Mouse (Mus musculus): Measurements from ENCODE around the gene Clba1. TPM values are rescaled to one million over a fixed set of nuclear protein-coding genes. Genes with fewer than 3 reads are reported as not detected.
"Not testable (repeated sequence)": the region's sequence is repeated elsewhere in the genome, so short reads cannot be mapped to it uniquely, and the experiment has no call there.

Clba1 gene
- polyA plus RNA-seq, 1 experiment from 2014 or later: 7.6 TPM

DNA sequence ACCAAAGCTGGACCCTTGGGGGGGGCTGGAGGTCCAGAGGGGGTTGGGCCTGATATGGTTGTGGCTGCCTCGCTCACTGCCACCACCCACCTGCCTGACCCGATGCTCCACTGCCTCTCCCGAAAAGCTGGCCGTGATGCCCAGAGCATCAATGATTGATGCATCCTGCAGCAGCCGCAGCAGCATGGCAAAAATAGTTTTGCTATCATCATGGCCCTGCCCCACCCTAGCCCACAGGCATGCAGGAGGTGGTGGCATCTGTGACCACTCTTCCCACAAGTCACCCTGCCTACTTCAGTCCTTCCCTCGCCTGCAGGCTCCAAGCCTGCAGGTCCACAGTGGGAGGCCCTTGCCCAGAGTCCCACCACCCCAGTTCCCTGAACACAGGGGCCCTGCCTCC, 2.7 kb upstream of the Clba1 start:
- no peak for ATAC-seq (ENCODE audit: extremely low read depth, insufficient number of reproducible peaks, low FRiP score, low TSS enrichment)
- Histone ChIP-seq H3K9me3 (no peaks in the 10 kb centered on the region), H3K27me3 (replicated peaks) (peaks cover 67% of the 10 kb centered on the region), H3K36me3 (no peaks in the 10 kb centered on the region), H3K9ac (no peak overlapping the region), H3K4me1 (peaks cover 48% of the 10 kb centered on the region), H3K27ac (replicated peaks) (no peak overlapping the region), H3K4me3 (no peak overlapping the region), H3K4me2 (no peak overlapping the region)
- WGBS: 48% methylated on average over 6 of the region's 6 CpGs

DNA sequence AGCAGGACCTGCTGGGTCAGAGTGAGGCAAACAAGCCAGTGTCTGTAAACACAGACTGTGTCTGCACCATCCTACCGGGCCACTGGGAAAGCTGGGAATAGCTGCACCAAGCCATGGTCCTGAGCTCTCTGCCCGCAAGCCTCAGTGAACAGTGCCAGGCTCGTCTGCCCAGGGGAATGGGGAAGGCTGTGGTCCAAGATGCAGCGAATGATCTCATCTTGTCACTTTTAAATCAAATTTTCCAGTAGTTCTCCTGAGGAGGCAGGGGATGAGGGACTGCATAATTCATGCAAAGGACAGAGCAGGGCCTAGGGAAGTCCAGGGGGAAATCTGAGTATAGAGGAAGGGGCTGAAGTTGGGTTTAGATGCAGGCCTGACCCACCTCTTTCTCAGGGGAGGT, 941 bp upstream of the Clba1 start:
- WGBS: 79% methylated on average over 4 of the region's 4 CpGs
- H3K36me3 ChIP-seq: 0 out of 2 replicates have a peak, but pooled peaks cover 1% of the 10 kb centered on the region
- H3K4me1 ChIP-seq: peaks cover 53% of the 10 kb centered on the region
- no peak overlapping the region for H3K4me3 ChIP-seq
- no peak for ATAC-seq (ENCODE audit: extremely low read depth, insufficient number of reproducible peaks, low FRiP score, low TSS enrichment)
- peaks cover 51% of the 10 kb centered on the region for H3K27me3 ChIP-seq (replicated peaks)
- H3K27ac ChIP-seq (replicated peaks): no peak overlapping the region
- no peaks in the 10 kb centered on the region for H3K9me3 ChIP-seq
- H3K9ac ChIP-seq: no peak overlapping the region
- no peak overlapping the region for H3K4me2 ChIP-seq

- Histone ChIP-seq H3K4me3 (peak overlapping the region; percentile 65), H3K4me1 (peaks cover 54% of the 10 kb centered on the region), H3K4me2 (peak overlapping the region; percentile 86), H3K27ac (replicated peaks) (0 out of 2 replicates have a peak overlapping the region, but pooled peaks have one; percentile 32), H3K27me3 (replicated peaks) (peaks cover 47% of the 10 kb centered on the region), H3K9ac (peak overlapping the region; percentile 69), H3K9me3 (no peaks in the 10 kb centered on the region), H3K36me3 (peaks cover 3% of the 10 kb centered on the region; the same call in 1 of the 2 replicates)
- no peak for ATAC-seq (ENCODE audit: extremely low read depth, insufficient number of reproducible peaks, low FRiP score, low TSS enrichment)
- 72% methylated on average over 5 of the region's 5 CpGs for WGBS
Observed at GRCm38 (mm10) chr12:112808212-112808586, 538 bp upstream of the Clba1 start.

DNA sequence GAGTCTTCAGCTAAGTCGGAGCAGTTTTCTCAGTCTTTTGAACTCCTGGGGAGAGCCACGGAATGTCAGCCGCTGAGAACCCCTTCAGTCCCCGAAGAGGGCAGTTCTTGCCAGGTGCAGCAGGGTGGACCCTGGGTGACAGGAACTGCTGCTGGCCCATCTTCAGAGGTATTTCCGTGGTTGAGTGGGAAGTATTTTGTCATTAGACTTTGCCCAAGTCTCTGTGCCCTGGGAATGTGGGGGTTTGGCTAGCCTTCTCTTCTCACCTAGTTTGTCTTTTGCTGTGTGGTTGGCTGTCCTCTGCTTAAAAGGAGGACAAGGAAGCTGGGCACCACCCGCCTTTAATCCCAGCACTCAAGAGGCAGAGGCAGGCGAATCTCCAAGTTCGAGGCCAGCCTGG, 904 bp downstream of the Clba1 start:
- Histone ChIP-seq H3K9ac (peak overlapping the region; percentile 80), H3K4me2 (peak overlapping the region; percentile 86), H3K4me1 (peaks cover 43% of the 10 kb centered on the region), H3K27ac (replicated peaks) (peak overlapping the region; percentile 40), H3K36me3 (peaks cover 18% of the 10 kb centered on the region), H3K4me3 (peak overlapping the region; percentile 65), H3K27me3 (replicated peaks) (peaks cover 34% of the 10 kb centered on the region), H3K9me3 (no peaks in the 10 kb centered on the region)
- no peak for ATAC-seq (ENCODE audit: extremely low read depth, insufficient number of reproducible peaks, low FRiP score, low TSS enrichment)
- 18% methylated on average over 8 of the region's 8 CpGs for WGBS

DNA sequence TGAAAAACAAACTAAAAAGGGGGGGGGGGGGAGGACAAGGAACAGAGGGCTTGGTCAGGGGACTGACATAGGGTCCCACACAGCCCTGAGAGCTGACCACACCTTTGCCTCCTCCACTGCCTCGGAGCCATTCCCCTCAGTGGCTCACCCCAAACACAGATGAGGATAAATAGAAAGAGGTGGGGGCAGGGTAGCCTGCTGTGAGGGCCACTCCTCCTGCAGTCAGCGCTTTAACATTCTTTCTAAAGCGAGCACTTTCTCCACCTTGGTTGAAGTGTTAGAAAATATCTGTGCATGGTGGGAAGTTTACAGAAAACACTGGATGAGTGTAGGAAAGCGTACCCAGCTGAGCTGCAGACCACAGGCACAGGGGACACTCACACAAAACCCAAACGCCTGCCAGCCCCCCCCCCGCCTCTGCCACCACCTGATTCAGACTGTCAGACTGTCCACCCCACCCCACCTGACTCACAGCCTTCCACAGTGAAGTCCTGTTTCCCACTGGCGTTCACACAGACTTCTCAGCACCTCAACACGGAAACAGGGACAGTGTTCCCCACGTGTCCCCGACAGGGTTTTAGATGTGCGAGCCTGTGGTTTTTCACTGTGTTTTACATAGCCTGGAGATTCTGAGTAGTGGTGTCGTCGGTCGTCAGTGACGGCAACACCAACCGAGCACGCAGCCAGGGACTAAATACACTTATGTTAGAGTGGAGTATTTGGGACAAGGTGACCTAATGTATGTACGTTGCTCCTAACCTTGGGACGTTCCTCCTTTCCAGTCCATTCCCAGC, 1.6 kb downstream of the Clba1 start:
- Histone ChIP-seq H3K4me3 (peak overlapping the region; percentile 65), H3K27ac (replicated peaks) (peak overlapping the region; percentile 65; the same call in 1 of the 2 replicates), H3K36me3 (peaks cover 24% of the 10 kb centered on the region), H3K4me2 (peak overlapping the region; percentile 86), H3K27me3 (replicated peaks) (peaks cover 27% of the 10 kb centered on the region), H3K9ac (peak overlapping the region; percentile 80), H3K9me3 (no peaks in the 10 kb centered on the region), H3K4me1 (peaks cover 43% of the 10 kb centered on the region)
- ATAC-seq (ENCODE audit: extremely low read depth, insufficient number of reproducible peaks, low FRiP score, low TSS enrichment): no peak
- WGBS: 48% methylated on average over 19 of the region's 19 CpGs

DNA sequence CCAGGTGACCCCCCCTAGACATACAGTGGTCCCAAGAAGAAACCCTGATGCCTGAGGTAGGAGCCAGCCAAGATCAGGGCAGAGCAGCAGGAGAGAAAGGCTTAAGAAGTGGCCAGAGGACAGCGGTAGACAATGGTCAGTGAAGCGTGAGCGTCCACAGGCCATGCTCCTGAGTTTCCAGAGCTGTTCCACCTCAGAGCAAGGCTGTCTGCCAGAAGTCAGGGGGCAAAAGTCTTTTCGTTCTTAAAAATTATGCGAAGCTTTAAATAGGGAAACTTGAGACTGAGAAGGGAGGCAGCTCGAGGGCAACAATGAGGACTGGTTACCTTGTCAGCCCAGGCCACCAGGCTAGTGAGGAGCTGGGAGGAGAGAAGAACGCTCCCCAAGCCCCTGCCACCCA, 4.6 kb downstream of the Clba1 start:
- Histone ChIP-seq H3K9me3 (no peaks in the 10 kb centered on the region), H3K9ac (no peak overlapping the region), H3K4me3 (no peak overlapping the region), H3K4me2 (no peak overlapping the region), H3K4me1 (peaks cover 43% of the 10 kb centered on the region), H3K27ac (replicated peaks) (no peak overlapping the region), H3K36me3 (peaks cover 52% of the 10 kb centered on the region), H3K27me3 (replicated peaks) (0 out of 2 replicates have a peak, but pooled peaks cover 10% of the 10 kb centered on the region)
- 90% methylated on average over 7 of the region's 7 CpGs for WGBS
- ATAC-seq (ENCODE audit: extremely low read depth, insufficient number of reproducible peaks, low FRiP score, low TSS enrichment): no peak

DNA sequence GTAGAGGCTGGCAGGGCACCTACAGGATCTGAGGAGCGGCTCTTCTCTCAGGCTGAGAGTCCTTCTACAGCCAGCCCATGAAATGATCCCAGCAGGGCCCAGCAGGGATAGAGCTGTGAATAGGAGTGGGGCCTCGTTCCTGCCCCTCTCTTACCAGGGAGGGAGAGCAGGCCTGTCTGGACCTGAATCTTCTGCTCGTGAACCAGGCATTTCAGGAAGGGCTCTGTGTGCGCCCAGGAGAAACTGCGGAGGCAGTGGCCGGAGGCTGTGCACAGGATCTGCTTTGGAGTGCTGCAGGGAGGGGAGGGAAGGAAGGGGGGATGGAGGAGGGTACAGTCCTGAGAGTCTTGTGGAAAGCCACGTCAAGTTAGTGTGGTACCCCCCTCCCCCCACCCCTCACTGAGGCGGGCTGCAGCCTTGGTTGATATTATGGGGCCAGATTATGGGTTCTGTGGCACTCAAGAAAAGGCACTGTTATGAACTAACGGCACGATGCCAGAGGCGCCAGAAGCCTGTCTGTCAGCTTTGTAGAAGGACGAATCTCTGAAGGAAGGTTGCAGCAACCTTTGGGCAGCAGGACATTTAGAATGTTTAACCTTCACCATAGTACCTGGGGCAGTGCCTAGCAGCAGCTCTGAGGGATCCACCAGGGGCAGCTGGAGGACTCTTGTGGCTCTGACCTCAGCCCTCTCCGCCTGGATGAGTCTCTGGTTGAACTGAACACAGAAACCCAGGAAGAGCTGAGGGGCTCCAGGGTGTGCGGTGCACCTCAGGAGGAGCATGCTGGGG, 6.1 kb downstream of the Clba1 start:
- Histone ChIP-seq H3K27me3 (replicated peaks) (0 out of 2 replicates have a peak, but pooled peaks cover 10% of the 10 kb centered on the region), H3K4me3 (no peak overlapping the region), H3K4me2 (no peak overlapping the region), H3K4me1 (peaks cover 33% of the 10 kb centered on the region), H3K27ac (replicated peaks) (no peak overlapping the region), H3K9ac (peak overlapping the region; percentile 28; the same call in 1 of the 2 replicates), H3K36me3 (peaks cover 67% of the 10 kb centered on the region), H3K9me3 (no peaks in the 10 kb centered on the region)
- WGBS: 76% methylated on average over 14 of the region's 14 CpGs
- no peak for ATAC-seq (ENCODE audit: extremely low read depth, insufficient number of reproducible peaks, low FRiP score, low TSS enrichment)

DNA sequence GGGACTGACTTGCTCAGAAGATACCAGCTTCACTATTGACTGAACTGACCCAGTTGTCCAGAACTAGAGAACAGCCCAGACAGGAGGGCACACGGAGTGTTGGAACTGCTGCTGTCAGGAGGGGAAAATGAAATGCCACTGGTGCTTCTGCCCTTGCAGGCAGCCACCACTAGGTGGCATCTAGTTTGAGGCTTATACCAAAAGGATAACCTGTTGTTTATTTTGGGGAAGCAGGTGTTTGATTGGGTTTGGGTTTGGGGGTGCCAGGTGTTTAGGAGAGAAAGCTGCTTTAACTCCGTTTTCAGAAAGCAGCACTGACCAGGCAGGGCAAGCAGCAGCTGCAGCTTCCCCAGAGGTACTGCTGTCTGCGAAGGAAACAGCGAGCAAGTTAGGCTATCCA, 7.6 kb downstream of the Clba1 start:
- 58% methylated on average over 4 of the region's 4 CpGs for WGBS
- Histone ChIP-seq H3K4me3 (no peak overlapping the region), H3K4me2 (no peak overlapping the region), H3K36me3 (peaks cover 80% of the 10 kb centered on the region), H3K27ac (replicated peaks) (no peak overlapping the region), H3K27me3 (replicated peaks) (no peaks in the 10 kb centered on the region), H3K4me1 (peaks cover 29% of the 10 kb centered on the region), H3K9ac (no peak overlapping the region), H3K9me3 (no peaks in the 10 kb centered on the region)
- no peak for ATAC-seq (ENCODE audit: extremely low read depth, insufficient number of reproducible peaks, low FRiP score, low TSS enrichment)

DNA sequence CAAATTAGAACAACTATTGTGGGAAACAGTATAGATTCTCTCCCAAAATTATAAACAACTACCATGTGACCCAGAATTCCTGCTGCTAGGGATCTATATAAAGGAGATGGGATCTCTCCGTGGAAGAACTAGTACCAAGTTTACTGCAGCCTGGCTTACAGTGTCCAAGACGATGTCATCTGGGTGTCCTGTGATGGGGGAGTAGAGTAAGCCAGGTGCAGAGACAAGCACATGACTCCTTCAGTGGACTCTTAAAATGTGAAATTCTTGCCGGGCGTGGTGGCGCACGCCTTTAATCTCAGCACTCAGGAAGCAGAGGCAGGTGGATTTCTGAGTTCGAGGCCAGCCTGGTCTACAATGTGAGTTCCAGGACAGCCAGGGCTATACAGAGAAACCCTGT, 8.1 kb downstream of the Clba1 start:
- not testable (repeated sequence) for H3K9ac ChIP-seq; H3K9me3 ChIP-seq; ATAC-seq (ENCODE audit: extremely low read depth, insufficient number of reproducible peaks, low FRiP score, low TSS enrichment); H3K4me2 ChIP-seq; H3K27ac ChIP-seq (replicated peaks); H3K27me3 ChIP-seq (replicated peaks); H3K4me3 ChIP-seq
- 80% methylated on average over 7 of the region's 7 CpGs for WGBS
- peaks cover 29% of the 10 kb centered on the region for H3K4me1 ChIP-seq
- H3K36me3 ChIP-seq: peaks cover 86% of the 10 kb centered on the region

DNA sequence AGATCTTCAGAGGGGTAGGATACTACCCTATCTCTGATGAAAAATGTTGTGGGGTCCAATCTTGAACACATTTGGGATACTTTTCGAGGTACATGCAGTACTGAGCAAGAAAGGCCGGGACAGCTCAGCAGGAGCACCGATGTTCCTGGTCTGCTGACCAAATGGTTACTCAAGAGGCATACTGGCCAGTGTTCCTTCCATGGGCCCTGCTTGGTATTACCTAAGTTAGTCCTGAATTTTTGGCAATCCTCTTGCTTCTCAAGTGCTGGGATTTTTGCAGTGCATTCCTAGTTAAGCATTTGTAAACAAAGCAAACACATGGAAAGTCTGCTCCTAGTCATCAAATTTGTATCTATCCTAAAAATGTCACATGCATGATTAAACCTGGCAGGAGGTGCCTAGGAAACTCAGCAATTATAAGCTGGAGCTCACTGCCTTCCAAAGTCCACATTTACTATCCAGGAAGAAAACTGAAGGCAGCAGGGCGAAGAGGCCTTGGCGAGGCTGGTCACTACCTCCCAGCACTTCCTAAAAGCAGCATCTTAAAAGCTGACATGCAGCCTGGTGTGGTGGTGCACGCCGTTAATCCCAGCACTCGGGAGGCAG, 10.4 kb downstream of the Clba1 start:
- peaks cover 88% of the 10 kb centered on the region for H3K36me3 ChIP-seq
- H3K9ac ChIP-seq: no peak overlapping the region
- no peak overlapping the region for H3K27ac ChIP-seq (replicated peaks)
- ATAC-seq (ENCODE audit: extremely low read depth, insufficient number of reproducible peaks, low FRiP score, low TSS enrichment): no peak
- 86% methylated on average over 8 of the region's 8 CpGs for WGBS
- H3K4me1 ChIP-seq: peaks cover 41% of the 10 kb centered on the region
- no peaks in the 10 kb centered on the region for H3K27me3 ChIP-seq (replicated peaks)
- no peaks in the 10 kb centered on the region for H3K9me3 ChIP-seq
- H3K4me3 ChIP-seq: no peak overlapping the region
- H3K4me2 ChIP-seq: no peak overlapping the region

DNA sequence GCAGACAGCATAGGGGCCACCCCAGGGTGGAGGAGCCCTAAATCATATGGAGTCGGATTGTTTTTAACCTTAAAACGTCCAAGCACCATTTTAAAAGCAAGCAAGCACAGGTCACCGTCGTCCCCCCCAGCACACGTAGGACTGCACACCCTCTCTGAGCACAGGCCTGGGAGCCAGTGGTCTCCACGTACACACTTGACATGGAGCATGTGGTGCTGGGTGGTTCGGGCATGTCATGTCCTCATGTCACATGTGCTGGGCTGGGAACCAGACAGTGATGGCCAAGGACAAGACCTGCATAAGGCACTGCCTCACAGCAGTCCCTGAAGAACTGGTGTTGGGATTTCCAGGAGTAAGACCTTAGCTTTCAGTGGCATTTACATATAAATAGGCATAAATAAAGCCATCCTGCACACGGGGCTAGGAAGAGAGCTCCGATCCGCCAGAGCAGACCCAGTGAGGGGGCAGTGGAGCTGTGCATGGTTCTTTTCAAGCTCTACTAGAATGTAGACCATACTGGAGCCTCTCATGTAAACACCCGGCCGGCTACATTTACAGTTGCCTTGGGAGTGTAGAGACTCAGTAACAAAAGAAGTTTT, 11.8 kb downstream of the Clba1 start:
- H3K9ac ChIP-seq: 0 out of 2 replicates have a peak overlapping the region, but pooled peaks have one; percentile 30
- H3K27ac ChIP-seq (replicated peaks): peak overlapping the region; percentile 43; the same call in 1 of the 2 replicates
- H3K4me3 ChIP-seq: no peak overlapping the region
- no peak for ATAC-seq (ENCODE audit: extremely low read depth, insufficient number of reproducible peaks, low FRiP score, low TSS enrichment)
- H3K4me2 ChIP-seq: no peak overlapping the region
- 83% methylated on average over 12 of the region's 12 CpGs for WGBS
- H3K27me3 ChIP-seq (replicated peaks): no peaks in the 10 kb centered on the region
- H3K4me1 ChIP-seq: peaks cover 54% of the 10 kb centered on the region
- peaks cover 87% of the 10 kb centered on the region for H3K36me3 ChIP-seq
- H3K9me3 ChIP-seq: no peaks in the 10 kb centered on the region
